In the genomic region with DNA sequence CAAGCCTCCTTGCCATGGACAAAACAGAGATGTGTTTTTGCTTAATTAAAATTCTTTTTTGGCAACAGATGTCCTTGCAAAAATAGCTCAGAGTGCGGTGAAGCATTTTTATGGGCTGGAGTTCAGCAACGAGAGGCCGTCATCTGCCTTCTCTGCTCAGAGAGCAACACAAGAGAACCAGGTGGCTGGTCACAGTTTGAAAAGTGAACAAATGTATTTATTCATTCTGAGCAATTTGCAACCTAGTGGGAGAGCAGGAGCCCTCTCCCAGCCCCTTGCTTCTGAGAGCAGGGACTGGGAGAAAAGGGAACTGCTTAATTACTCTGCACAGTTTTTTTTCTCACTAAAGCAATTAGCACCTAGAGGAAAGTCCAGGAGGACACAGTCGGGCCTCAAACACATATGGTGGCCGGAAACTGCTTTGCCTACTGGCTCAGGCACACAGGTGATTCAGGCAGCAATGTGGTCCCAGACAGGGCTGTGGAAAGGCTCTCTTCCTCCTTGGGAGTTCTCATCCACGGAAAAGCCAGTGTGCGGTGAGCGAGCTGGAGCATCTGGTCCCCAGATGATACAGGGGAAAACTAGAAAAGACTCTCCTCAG, we compare ENCODE assay signal across 7 mouse cellular contexts.
DNase-seq lines count a peak whose midpoint lies in the region; ATAC-seq lines count a peak whose summit lies in the region.

No protein-coding gene starts in this region.

- no peak overlapping the region for H3K4me3 ChIP-seq in hindbrain, embryonic 13.5 days
- H3K4me3 ChIP-seq in limb, embryonic 10.5 days: no peak overlapping the region

- 40% methylated on average over 8 of the region's 8 CpGs for WGBS in hindbrain, embryonic 13.5 days
- 30% methylated on average over 8 of the region's 8 CpGs for WGBS in limb, embryonic 10.5 days

- H3K36me3 ChIP-seq in hindbrain, embryonic 13.5 days: no peaks in the 10 kb centered on the region
- H3K36me3 ChIP-seq in limb, embryonic 10.5 days: no peaks in the 10 kb centered on the region

- H3K27me3 ChIP-seq in hindbrain, embryonic 13.5 days: no peaks in the 10 kb centered on the region
- H3K27me3 ChIP-seq in limb, embryonic 10.5 days (ENCODE audit: low read depth, poor library complexity, severe bottlenecking): no peaks in the 10 kb centered on the region

- no peak overlapping the region for H3K9ac ChIP-seq in hindbrain, embryonic 13.5 days

- H3K4me1 ChIP-seq in hindbrain, embryonic 13.5 days (replicated peaks): peaks cover 17% of the 10 kb centered on the region
- H3K4me1 ChIP-seq in limb, embryonic 10.5 days: peaks cover 18% of the 10 kb centered on the region

- peak overlapping the region; percentile 48 for H3K27ac ChIP-seq in hindbrain, embryonic 13.5 days
- no peak overlapping the region for H3K27ac ChIP-seq in limb, embryonic 10.5 days

- ATAC-seq in hindbrain, embryonic 13.5 days (ENCODE audit: low FRiP score): peak; percentile 49; the same call in 1 of the 2 replicates

- intact Hi-C loops in gastrocnemius, postnatal 36 days (cut with DNase I): no loop called here

- peak; percentile 14 for DNase-seq in embryo, embryonic 9.5 days (ENCODE audit: extremely low spot score)
- DNase-seq in limb, embryonic 10.5 days (ENCODE audit: low spot score): peak; percentile 45
- peak; percentile 10 for DNase-seq in right cerebral cortex, postnatal 14 days
- no peak for DNase-seq in thymus, postnatal 25 days
- no peak for DNase-seq in ovary, adult 18-20 months (ENCODE audit: low spot score)
- no peak for DNase-seq in gastrocnemius, postnatal 36 days

- H3K9me3 ChIP-seq in hindbrain, embryonic 13.5 days: no peaks in the 10 kb centered on the region
- no peaks in the 10 kb centered on the region for H3K9me3 ChIP-seq in limb, embryonic 10.5 days (replicated peaks)

- no peak overlapping the region for H3K4me2 ChIP-seq in hindbrain, embryonic 13.5 days

Comparison
In these comparisons a context has a peak if more than half of its experiments do, and no peak if none do; other contexts are left out.
1. DNase-seq: peak in embryo, embryonic 9.5 days (single experiment), limb, embryonic 10.5 days (single experiment) and right cerebral cortex, postnatal 14 days (single experiment); none in thymus, postnatal 25 days (single experiment), ovary, adult 18-20 months (single experiment) and gastrocnemius, postnatal 36 days (0 of 2).